Mouse (Mus musculus): ENCODE results near the gene Tns1. TPM values are rescaled to one million over a fixed set of nuclear protein-coding genes. Genes with fewer than 3 reads are reported as not detected.

The Tns1 gene
- polyA plus RNA-seq, 1 experiment from 2014 or later, result 39.4 TPM

DNA sequence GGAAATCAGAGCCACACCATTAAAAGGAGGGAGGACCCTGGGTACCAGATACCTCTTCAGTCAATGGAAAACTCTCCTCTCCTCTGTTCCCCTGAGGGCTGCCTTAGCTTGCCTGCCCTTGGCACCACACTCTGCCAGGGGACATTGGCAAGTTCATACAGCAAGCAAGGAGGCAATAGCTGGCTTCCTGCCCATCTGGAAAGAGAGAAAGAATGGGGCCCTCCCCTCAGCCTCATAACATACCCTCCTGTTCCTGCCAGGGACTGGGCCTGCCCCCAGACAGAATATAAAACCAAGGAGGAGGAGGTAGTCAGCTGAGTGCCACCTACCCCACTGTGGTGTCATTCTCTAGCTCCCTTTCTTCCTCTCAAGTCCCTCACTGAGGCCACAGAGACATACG, 5.1 kb downstream of the Tns1 start:
- H3K9ac ChIP-seq, result no peak overlapping the region
- H3K36me3 ChIP-seq, result no peaks in the 10 kb centered on the region
- no peak overlapping the region for H3K27ac ChIP-seq
- H3K4me1 ChIP-seq, result peaks cover 6% of the 10 kb centered on the region; the same call in 1 of the 2 replicates
- H3K9me3 ChIP-seq, result no peaks in the 10 kb centered on the region
- ATAC-seq (ENCODE audit: insufficient number of reproducible peaks, insufficient read depth, low FRiP score, low TSS enrichment), result no peak
- H3K27me3 ChIP-seq, result peaks cover 28% of the 10 kb centered on the region
- H3K4me2 ChIP-seq (replicated peaks), result no peak overlapping the region
- 80% methylated on average over 1 of the region's 1 CpGs for WGBS
- H3K4me3 ChIP-seq, result no peak overlapping the region

DNA sequence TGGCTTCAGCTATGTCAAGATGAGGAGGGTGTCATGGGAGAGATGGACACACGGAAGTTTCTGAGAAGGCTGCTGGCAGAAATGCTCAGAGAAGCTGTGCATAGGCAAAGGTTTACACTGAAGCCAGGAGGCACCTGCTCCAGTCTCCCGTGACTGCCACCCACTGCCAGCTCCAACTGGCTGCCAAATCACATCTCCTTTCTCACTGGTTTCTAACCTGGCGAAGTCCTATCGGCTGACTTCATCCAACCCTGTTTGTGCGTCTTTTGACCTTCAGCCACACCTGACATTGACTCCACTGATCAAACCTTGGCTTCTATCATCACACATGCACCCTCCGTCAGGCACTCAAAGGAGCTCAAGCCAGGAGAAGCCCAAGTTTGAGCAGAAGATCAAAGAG, 6.4 kb downstream of the Tns1 start:
- H3K9me3 ChIP-seq, result no peaks in the 10 kb centered on the region
- H3K4me3 ChIP-seq, result no peak overlapping the region
- H3K4me2 ChIP-seq (replicated peaks), result no peak overlapping the region
- no peak overlapping the region for H3K27ac ChIP-seq
- H3K27me3 ChIP-seq, result peaks cover 19% of the 10 kb centered on the region
- 90% methylated on average over 6 of the region's 6 CpGs for WGBS
- peaks cover 10% of the 10 kb centered on the region; the same call in 1 of the 2 replicates for H3K4me1 ChIP-seq
- H3K9ac ChIP-seq, result no peak overlapping the region
- ATAC-seq (ENCODE audit: insufficient number of reproducible peaks, insufficient read depth, low FRiP score, low TSS enrichment), result no peak
- H3K36me3 ChIP-seq, result no peaks in the 10 kb centered on the region

DNA sequence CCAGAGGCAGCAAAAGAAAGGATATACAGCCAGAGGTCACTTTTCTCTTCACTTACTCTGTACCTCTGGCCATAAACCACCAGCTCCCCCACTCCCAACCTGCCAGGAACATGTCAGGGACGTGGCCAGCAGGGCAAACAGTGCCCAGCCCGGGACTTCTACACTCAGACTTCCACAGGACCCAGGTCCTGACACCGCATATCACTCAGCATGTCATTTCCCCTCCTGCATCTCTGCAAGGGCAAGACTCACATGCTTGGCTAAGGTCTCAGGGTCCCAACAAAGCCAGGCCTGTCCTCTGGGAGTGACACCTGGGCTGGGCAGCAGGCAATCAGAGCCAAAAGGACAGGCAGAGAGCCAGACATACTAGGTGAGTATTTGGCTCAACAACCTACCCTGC, 11.2 kb downstream of the Tns1 start:
- Histone ChIP-seq H3K4me1 (peaks cover 22% of the 10 kb centered on the region), H3K9ac (no peak overlapping the region), H3K27me3 (0 out of 2 replicates have a peak, but pooled peaks cover 2% of the 10 kb centered on the region), H3K27ac (peak overlapping the region; percentile 30; the same call in 1 of the 2 replicates), H3K9me3 (no peaks in the 10 kb centered on the region), H3K36me3 (no peaks in the 10 kb centered on the region), H3K4me3 (no peak overlapping the region), H3K4me2 (replicated peaks) (no peak overlapping the region)
- ATAC-seq (ENCODE audit: insufficient number of reproducible peaks, insufficient read depth, low FRiP score, low TSS enrichment), result no peak
- WGBS, result 46% methylated on average over 3 of the region's 3 CpGs

- Histone ChIP-seq H3K9me3 (no peaks in the 10 kb centered on the region), H3K4me2 (replicated peaks) (peak overlapping the region; percentile 17), H3K27ac (peak overlapping the region; percentile 66), H3K4me3 (no peak overlapping the region), H3K36me3 (no peaks in the 10 kb centered on the region), H3K4me1 (peaks cover 22% of the 10 kb centered on the region), H3K9ac (no peak overlapping the region), H3K27me3 (0 out of 2 replicates have a peak, but pooled peaks cover 2% of the 10 kb centered on the region)
- no peak for ATAC-seq (ENCODE audit: insufficient number of reproducible peaks, insufficient read depth, low FRiP score, low TSS enrichment)
- WGBS, result 16% methylated on average over 6 of the region's 6 CpGs
Measured at GRCm38 (mm10) chr1:74111696-74112030, 12.6 kb downstream of the Tns1 start.

DNA sequence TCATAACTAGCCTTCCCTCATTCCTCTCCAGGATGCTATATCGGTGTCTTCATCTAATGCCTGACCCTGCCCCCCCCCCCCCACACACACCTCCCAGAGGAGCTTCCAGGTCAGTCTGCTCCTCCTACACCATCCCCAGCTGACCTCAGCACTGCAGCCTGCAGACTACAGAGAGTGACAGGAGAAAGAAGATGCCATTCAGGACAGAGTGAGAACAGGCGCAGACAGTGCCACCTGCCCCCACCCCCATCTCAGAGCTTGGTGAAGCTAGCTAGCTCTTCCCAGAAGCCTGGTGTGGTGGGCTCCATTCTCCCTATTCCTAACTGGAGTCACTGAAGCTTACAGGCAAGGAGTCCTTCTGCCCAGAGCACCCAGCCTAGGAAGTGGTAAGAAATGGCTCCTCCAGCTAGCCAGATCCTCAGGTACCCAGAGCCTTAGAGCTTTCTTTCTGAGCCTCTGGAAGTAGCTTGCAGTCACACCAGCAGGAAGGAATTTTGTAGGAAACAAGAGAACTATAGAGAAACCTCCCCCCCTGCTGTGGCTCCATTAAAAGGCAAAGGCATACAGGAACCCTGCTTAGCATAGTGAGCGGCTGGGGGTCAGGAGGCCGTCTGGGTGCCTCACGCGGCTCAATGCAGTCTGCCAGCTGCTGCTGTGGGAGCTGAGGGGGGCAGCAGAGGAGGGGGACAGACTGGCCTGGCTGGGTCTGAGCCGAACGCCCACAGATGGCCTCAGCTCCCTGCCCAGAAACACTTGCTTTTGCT, 13.1 kb downstream of the Tns1 start:
- Histone ChIP-seq H3K4me1 (peaks cover 22% of the 10 kb centered on the region), H3K36me3 (no peaks in the 10 kb centered on the region), H3K9ac (no peak overlapping the region), H3K4me3 (no peak overlapping the region), H3K9me3 (no peaks in the 10 kb centered on the region), H3K27ac (peak overlapping the region; percentile 66), H3K4me2 (replicated peaks) (peak overlapping the region; percentile 17), H3K27me3 (0 out of 2 replicates have a peak, but pooled peaks cover 2% of the 10 kb centered on the region)
- 6% methylated on average over 8 of the region's 8 CpGs for WGBS
- ATAC-seq (ENCODE audit: insufficient number of reproducible peaks, insufficient read depth, low FRiP score, low TSS enrichment), result peak; percentile 53; the same call in 1 of the 2 replicates

DNA sequence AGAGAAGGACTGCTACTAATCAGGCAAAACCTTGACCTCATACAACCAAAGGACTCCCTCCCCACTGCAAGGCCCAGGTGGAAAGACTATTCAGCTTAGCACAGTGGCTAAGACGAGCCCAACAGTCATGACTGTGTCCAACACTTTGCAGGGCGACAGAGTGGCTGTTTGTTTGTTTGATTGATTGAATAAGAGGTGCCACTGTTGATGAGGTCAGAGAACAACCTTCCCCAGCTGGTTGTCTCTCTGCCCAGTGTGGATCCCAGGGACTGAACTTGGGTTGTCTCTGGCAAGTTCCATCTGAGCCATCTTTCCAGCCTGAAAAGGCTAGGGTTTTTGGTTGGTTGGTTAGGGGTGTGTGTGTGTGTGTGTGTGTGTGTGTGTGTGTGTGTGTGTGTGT, 14.6 kb downstream of the Tns1 start:
- Histone ChIP-seq H3K4me3 (no peak overlapping the region), H3K9ac (no peak overlapping the region), H3K4me2 (replicated peaks) (no peak overlapping the region), H3K27me3 (0 out of 2 replicates have a peak, but pooled peaks cover 2% of the 10 kb centered on the region), H3K27ac (no peak overlapping the region), H3K9me3 (no peaks in the 10 kb centered on the region), H3K4me1 (peaks cover 23% of the 10 kb centered on the region), H3K36me3 (no peaks in the 10 kb centered on the region)
- peak; percentile 5; the same call in 1 of the 2 replicates for ATAC-seq (ENCODE audit: insufficient number of reproducible peaks, insufficient read depth, low FRiP score, low TSS enrichment)
- 57% methylated on average over 2 of the region's 2 CpGs for WGBS

DNA sequence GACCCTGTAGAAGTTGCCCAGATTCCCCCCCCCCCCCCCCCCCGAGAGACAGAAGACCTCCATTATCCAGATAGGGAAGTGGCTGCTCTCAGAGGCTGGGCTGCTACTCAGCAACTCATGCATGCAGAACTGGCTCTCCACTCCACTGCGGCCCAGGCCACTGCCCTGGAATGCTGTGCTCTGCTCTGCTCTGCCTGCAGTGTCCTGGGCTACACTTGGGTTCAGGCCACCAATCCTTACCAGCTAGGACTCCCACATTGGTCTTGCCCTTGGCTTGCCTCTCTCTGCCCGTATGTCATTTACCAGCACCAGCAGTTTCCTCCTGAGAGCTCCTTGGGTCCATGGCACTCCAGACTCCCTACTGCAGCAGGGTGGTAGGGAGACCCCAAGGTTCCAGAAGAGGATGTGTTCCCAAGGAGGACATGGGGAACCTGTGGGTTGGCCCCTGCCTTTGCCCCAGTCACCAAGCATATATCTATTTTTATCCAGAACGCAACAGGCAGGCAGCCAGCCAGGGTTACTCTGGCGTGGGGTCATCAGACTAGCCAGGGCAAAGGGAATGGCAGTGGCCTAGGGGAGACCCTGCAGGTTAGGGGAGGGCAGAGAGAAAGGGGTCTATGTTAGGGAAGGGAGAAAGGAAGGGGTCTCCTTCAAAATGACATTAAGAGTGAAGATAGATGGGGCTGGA, 16.2 kb downstream of the Tns1 start:
- no peak overlapping the region for H3K27ac ChIP-seq
- 71% methylated on average over 4 of the region's 5 CpGs for WGBS
- H3K4me2 ChIP-seq (replicated peaks), result no peak overlapping the region
- no peaks in the 10 kb centered on the region for H3K36me3 ChIP-seq
- 0 out of 2 replicates have a peak, but pooled peaks cover 1% of the 10 kb centered on the region for H3K27me3 ChIP-seq
- peaks cover 37% of the 10 kb centered on the region for H3K4me1 ChIP-seq
- no peak overlapping the region for H3K9ac ChIP-seq
- no peak overlapping the region for H3K4me3 ChIP-seq
- ATAC-seq (ENCODE audit: insufficient number of reproducible peaks, insufficient read depth, low FRiP score, low TSS enrichment), result no peak
- H3K9me3 ChIP-seq, result no peaks in the 10 kb centered on the region

DNA sequence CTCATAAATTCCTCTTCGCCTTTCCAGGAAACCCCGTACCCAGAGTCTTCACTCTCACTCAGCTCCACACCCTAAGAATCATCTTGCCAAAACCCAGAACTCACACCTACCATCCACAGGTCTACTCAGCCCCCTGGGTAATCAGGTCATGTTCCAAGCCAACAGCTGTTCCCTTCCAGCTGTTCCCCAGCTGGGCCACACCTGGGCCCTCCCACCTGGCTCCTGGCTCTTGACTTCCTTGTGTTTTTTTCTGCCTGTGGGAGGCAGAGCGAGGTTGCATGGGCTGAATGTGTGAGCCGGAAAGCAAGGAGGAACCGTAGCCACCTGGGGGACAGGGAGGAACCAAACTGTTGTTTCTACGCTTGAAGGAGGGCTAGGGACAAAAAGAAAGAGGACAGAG, 18.0 kb downstream of the Tns1 start:
- no peaks in the 10 kb centered on the region for H3K9me3 ChIP-seq
- ATAC-seq (ENCODE audit: insufficient number of reproducible peaks, insufficient read depth, low FRiP score, low TSS enrichment), result no peak
- H3K4me2 ChIP-seq (replicated peaks), result no peak overlapping the region
- 63% methylated on average over 6 of the region's 6 CpGs for WGBS
- H3K4me3 ChIP-seq, result no peak overlapping the region
- no peak overlapping the region for H3K27ac ChIP-seq
- H3K4me1 ChIP-seq, result peaks cover 31% of the 10 kb centered on the region
- no peaks in the 10 kb centered on the region for H3K27me3 ChIP-seq
- no peak overlapping the region for H3K9ac ChIP-seq
- H3K36me3 ChIP-seq, result no peaks in the 10 kb centered on the region

DNA sequence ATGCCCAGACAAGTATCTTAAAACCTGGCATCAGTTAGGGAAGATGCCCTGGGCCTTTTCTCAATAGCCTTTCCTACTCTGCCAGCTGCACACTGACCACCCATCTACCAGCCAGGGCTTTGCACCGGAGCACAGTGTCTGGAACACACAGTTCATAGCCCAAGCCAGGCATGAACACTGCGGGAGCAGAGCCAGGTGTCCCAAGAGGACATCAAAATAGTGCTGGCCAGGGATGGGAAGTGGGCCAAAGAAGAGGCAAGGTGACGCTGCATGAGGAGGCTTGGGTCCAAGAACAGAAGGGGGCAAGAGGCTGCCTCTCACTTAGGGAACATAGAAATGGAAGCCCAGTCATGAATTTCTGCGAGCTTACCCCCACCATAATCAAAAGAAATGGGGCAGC, 18.6 kb downstream of the Tns1 start:
- H3K27ac ChIP-seq, result no peak overlapping the region
- H3K4me1 ChIP-seq, result peaks cover 28% of the 10 kb centered on the region
- no peaks in the 10 kb centered on the region for H3K27me3 ChIP-seq
- no peak for ATAC-seq (ENCODE audit: insufficient number of reproducible peaks, insufficient read depth, low FRiP score, low TSS enrichment)
- H3K4me2 ChIP-seq (replicated peaks), result no peak overlapping the region
- WGBS, result 89% methylated on average over 4 of the region's 4 CpGs
- H3K9me3 ChIP-seq, result no peaks in the 10 kb centered on the region
- no peaks in the 10 kb centered on the region for H3K36me3 ChIP-seq
- H3K4me3 ChIP-seq, result no peak overlapping the region
- no peak overlapping the region for H3K9ac ChIP-seq

- H3K4me1 ChIP-seq, result peaks cover 42% of the 10 kb centered on the region
- no peaks in the 10 kb centered on the region for H3K36me3 ChIP-seq
- no peak overlapping the region for H3K9ac ChIP-seq
- H3K27ac ChIP-seq, result peak overlapping the region; percentile 58
- H3K4me3 ChIP-seq, result no peak overlapping the region
- ATAC-seq (ENCODE audit: insufficient number of reproducible peaks, insufficient read depth, low FRiP score, low TSS enrichment), result 0 out of 2 replicates have a peak, but pooled peaks have one; percentile 17
- H3K27me3 ChIP-seq, result 0 out of 2 replicates have a peak, but pooled peaks cover 6% of the 10 kb centered on the region
- no peak overlapping the region for H3K4me2 ChIP-seq (replicated peaks)
- no peaks in the 10 kb centered on the region for H3K9me3 ChIP-seq
- WGBS, result 12% methylated on average over 6 of the region's 6 CpGs
Measured at GRCm38 (mm10) chr1:74103654-74104353, 20.4 kb downstream of the Tns1 start.

DNA sequence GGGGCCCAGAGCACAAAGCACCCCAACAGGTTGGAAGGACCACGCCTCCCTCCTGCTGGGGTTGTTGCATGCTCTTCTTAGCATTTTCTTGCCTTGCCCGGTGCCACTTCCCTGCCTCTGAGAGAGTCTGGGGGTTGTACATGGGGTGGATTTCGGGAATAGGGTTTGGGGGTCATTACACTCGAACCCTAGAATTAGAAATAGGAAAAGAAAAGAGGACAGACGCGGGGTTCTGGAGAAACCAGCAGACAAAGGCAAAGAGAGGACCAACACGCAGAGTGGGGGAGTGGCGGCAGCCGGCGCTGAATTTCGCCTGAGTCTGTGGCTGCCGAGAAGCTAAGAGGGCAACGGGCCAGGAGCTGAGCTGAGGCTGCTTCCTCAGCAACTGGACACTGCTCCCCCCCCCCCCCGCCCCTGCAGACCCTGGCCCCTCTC, 25.2 kb downstream of the Tns1 start:
- under 1% methylated on average over 13 of the region's 14 CpGs for WGBS
- Histone ChIP-seq H3K9ac (peak overlapping the region; percentile 80), H3K9me3 (no peaks in the 10 kb centered on the region), H3K4me2 (replicated peaks) (peak overlapping the region; percentile 95), H3K4me1 (peaks cover 66% of the 10 kb centered on the region), H3K4me3 (peak overlapping the region; percentile 55), H3K27ac (peak overlapping the region; percentile 88), H3K36me3 (no peaks in the 10 kb centered on the region), H3K27me3 (0 out of 2 replicates have a peak, but pooled peaks cover 16% of the 10 kb centered on the region)
- no peak for ATAC-seq (ENCODE audit: insufficient number of reproducible peaks, insufficient read depth, low FRiP score, low TSS enrichment)

Measured in embryonic facial prominence, embryonic 12.5 days (tissue).